Mouse (Mus musculus): ENCODE measurements around the gene Olfr1461. TPM values are rescaled to one million over a fixed set of nuclear protein-coding genes. Genes with fewer than 3 reads are reported as not detected.

The Olfr1461 gene
- not detected for polyA plus RNA-seq (2014; fragmentation: Illumina TruSeq; extraction: RNeasy Lipid Tissue Mini Kit (QIAGEN cat#74804))

GRCm38 (mm10) chr19:13162700-13163099 lies at the start of gene Olfr1461:
TSS of gene Olfr1461 (plus strand) at chr19:13163000.

GRCm38 (mm10) chr19:13149449-13149848 lies 13.4 kb upstream of the Olfr1461 start, which contains the start of gene Olfr1459:
TSS of gene Olfr1459 (minus strand) at chr19:13149549.

DNA sequence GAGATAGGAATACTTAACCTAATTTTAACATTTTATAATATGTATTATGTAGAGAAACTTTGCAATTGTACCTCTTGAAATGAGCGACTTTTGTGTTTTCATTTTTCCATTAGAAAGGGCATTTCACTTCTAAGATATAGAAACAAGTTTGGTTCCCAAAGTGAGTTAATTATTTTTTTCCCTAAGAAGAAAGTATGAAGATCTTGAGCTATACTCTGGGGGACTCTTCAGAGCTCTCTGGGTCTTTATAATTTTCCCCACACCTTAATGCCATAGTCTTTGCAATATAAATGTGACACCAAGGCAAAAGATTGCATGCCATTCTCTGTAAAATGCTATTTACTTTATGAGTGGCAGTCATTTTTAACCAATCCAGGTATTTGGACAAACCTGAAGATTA lies 22.6 kb downstream of the Olfr1461 start, which contains the start of gene Olfr1462:
Gene Olfr1462 (plus strand): TSS at position 301 of the 400 bp plus-strand sequence.

Other genes starting within 250 kb of the Olfr1461 start
- gene Olfr1448, start 238.6 kb upstream of the Olfr1461 start, polyA plus RNA-seq (2014; fragmentation: Illumina TruSeq; extraction: RNeasy Lipid Tissue Mini Kit (QIAGEN cat#74804)): not detected
- gene Olfr1449, start 232.2 kb upstream of the Olfr1461 start, polyA plus RNA-seq (2014; fragmentation: Illumina TruSeq; extraction: RNeasy Lipid Tissue Mini Kit (QIAGEN cat#74804)): not detected
- gene Olfr1450, start 212.7 kb upstream of the Olfr1461 start, polyA plus RNA-seq (2014; fragmentation: Illumina TruSeq; extraction: RNeasy Lipid Tissue Mini Kit (QIAGEN cat#74804)): not detected
- gene Olfr1451, start 168.0 kb upstream of the Olfr1461 start, polyA plus RNA-seq (2014; fragmentation: Illumina TruSeq; extraction: RNeasy Lipid Tissue Mini Kit (QIAGEN cat#74804)): not detected
- not detected for gene Olfr1453, start 134.7 kb upstream of the Olfr1461 start, polyA plus RNA-seq (2014; fragmentation: Illumina TruSeq; extraction: RNeasy Lipid Tissue Mini Kit (QIAGEN cat#74804))
- gene Olfr1454, start 102.4 kb upstream of the Olfr1461 start, polyA plus RNA-seq (2014; fragmentation: Illumina TruSeq; extraction: RNeasy Lipid Tissue Mini Kit (QIAGEN cat#74804)): not detected
- gene Olfr1457, start 65.1 kb upstream of the Olfr1461 start, polyA plus RNA-seq (2014; fragmentation: Illumina TruSeq; extraction: RNeasy Lipid Tissue Mini Kit (QIAGEN cat#74804)): not detected
- not detected for gene Olfr1458, start 56.2 kb upstream of the Olfr1461 start, polyA plus RNA-seq (2014; fragmentation: Illumina TruSeq; extraction: RNeasy Lipid Tissue Mini Kit (QIAGEN cat#74804))
- gene Olfr1459, start 13.5 kb upstream of the Olfr1461 start, polyA plus RNA-seq (2014; fragmentation: Illumina TruSeq; extraction: RNeasy Lipid Tissue Mini Kit (QIAGEN cat#74804)): not detected
- gene Olfr1462, start 22.7 kb downstream of the Olfr1461 start, polyA plus RNA-seq (2014; fragmentation: Illumina TruSeq; extraction: RNeasy Lipid Tissue Mini Kit (QIAGEN cat#74804)): not detected
- not detected for gene Olfr1463, start 68.3 kb downstream of the Olfr1461 start, polyA plus RNA-seq (2014; fragmentation: Illumina TruSeq; extraction: RNeasy Lipid Tissue Mini Kit (QIAGEN cat#74804))
- gene Olfr1465, start 152.5 kb downstream of the Olfr1461 start, polyA plus RNA-seq (2014; fragmentation: Illumina TruSeq; extraction: RNeasy Lipid Tissue Mini Kit (QIAGEN cat#74804)): not detected
- gene Olfr1466, start 175.9 kb downstream of the Olfr1461 start, polyA plus RNA-seq (2014; fragmentation: Illumina TruSeq; extraction: RNeasy Lipid Tissue Mini Kit (QIAGEN cat#74804)): not detected
- gene Olfr1467, start 199.2 kb downstream of the Olfr1461 start, polyA plus RNA-seq (2014; fragmentation: Illumina TruSeq; extraction: RNeasy Lipid Tissue Mini Kit (QIAGEN cat#74804)): not detected
- not detected for gene Olfr1469, start 244.8 kb downstream of the Olfr1461 start, polyA plus RNA-seq (2014; fragmentation: Illumina TruSeq; extraction: RNeasy Lipid Tissue Mini Kit (QIAGEN cat#74804))